Mouse (Mus musculus): ENCODE results near the gene Slamf8. TPM values are rescaled to one million over a fixed set of nuclear protein-coding genes. Genes with fewer than 3 reads are reported as not detected.

Gene Slamf8
- 0.27 and 0.52 TPM in 2 replicates for polyA plus RNA-seq (2015; fragmentation: Nextera tagmentation; extraction: Ambion mirVana)

DNA sequence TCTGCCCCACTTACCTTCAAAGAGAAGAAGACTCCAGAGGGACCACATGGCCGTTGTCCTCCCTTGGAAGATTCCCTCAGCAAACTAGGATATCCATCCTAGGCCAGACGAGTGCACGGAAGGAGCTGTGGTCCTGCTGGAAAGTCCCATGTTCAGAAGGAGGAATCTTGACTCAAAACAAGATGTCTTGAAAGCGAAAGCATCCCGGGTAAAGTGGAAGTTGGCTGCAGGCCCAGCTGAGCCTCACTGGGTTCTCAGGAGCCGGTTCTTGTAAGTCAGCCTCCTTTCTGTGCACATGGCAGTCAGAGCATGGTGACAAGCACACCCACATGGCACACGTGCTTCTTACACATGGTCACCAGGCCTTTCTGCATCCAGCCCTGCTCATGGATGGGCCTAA is at the start of gene Slamf8:
Gene Slamf8, minus strand, starts transcription at position 184 of the 400 bp plus-strand sequence.
- no peak within 1 kb of the TSS for H3K27ac ChIP-seq (ENCODE audit: low read depth, low read length)
- 67% methylated on average over 7 of the region's 7 CpGs for WGBS
- H3K9me3 ChIP-seq (ENCODE audit: control insufficient read depth) = no peaks in the 10 kb centered on the region
- TF ChIP-seq CTCF (IDR thresholded peaks at IDR 0.05; ENCODE audit: low read depth) = no peak
- no peaks in the 10 kb centered on the region for H3K36me3 ChIP-seq (ENCODE audit: control insufficient read depth, insufficient read depth)
- no peak within 1 kb of the TSS for H3K4me3 ChIP-seq (ENCODE audit: low read depth, low read length)
- no peak for ATAC-seq
- no peak within 1 kb of the TSS for H3K4me2 ChIP-seq (replicated peaks; ENCODE audit: low read depth)
- H3K27me3 ChIP-seq (replicated peaks; ENCODE audit: control insufficient read depth, insufficient read depth, low read length) = 0 out of 2 replicates have a peak, but pooled peaks cover 7% of the 10 kb centered on the region
- no peak within 1 kb of the TSS for H3K9ac ChIP-seq (ENCODE audit: low read depth, low read length)
- H3K4me1 ChIP-seq (replicated peaks; ENCODE audit: control insufficient read depth, insufficient read depth, low read length) = no peaks in the 10 kb centered on the region

DNA sequence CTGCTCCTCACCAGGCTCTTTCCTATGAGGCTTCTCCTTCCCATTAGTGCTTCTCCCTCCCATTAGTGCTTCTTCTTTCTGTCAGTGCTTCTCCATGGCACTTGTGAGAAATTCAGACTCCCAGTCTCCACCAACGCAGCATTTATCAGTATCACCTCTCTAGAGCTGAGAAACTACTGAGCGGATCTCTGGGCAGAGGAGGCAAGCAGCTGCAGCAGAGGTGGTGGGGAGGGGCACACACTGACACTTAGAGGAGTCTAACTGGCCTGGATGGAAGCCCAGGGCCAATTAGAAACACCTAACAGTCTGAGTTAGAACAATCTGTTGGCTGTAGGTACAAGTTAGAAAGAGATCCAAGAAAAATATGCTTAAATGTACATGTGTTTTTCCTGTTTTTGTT is 48.4 kb upstream of the Slamf8 start:
- H3K9ac ChIP-seq (ENCODE audit: low read depth, low read length) = no peak overlapping the region
- no peak for ATAC-seq
- 0 out of 2 replicates have a peak, but pooled peaks cover 2% of the 10 kb centered on the region for H3K4me1 ChIP-seq (replicated peaks; ENCODE audit: control insufficient read depth, insufficient read depth, low read length)
- no peaks in the 10 kb centered on the region for H3K9me3 ChIP-seq (ENCODE audit: control insufficient read depth)
- no peak overlapping the region for H3K27ac ChIP-seq (ENCODE audit: low read depth, low read length)
- H3K4me3 ChIP-seq (ENCODE audit: low read depth, low read length) = no peak overlapping the region
- H3K36me3 ChIP-seq (ENCODE audit: control insufficient read depth, insufficient read depth) = no peaks in the 10 kb centered on the region
- 67% methylated on average over 2 of the region's 2 CpGs for WGBS
- no peaks in the 10 kb centered on the region for H3K27me3 ChIP-seq (replicated peaks; ENCODE audit: control insufficient read depth, insufficient read depth, low read length)
- H3K4me2 ChIP-seq (replicated peaks; ENCODE audit: low read depth) = no peak overlapping the region
- no peak for TF ChIP-seq CTCF (IDR thresholded peaks at IDR 0.05; ENCODE audit: low read depth)

DNA sequence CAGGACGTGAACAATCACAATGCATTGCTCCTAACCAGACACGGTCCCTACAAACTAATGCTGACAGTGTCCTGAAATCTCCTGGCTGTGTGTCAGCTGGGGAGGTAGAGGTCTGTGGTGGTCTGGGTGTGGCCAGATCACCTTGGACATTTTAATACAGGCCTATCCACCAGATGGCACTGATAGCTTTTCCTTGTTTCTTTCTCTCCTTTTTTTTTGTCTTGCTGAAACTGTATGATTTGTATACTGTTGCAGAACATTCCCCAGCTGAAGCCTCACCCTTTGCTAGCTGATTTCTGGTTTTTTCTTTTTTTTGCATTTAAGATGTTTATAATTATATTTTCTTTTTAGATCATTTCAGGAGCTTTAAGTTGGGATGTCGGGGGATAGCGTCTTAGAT is 47.4 kb upstream of the Slamf8 start:
- ATAC-seq = no peak
- 43% methylated on average over 4 of the region's 4 CpGs for WGBS
- H3K9ac ChIP-seq (ENCODE audit: low read depth, low read length) = no peak overlapping the region
- no peak overlapping the region for H3K4me2 ChIP-seq (replicated peaks; ENCODE audit: low read depth)
- H3K36me3 ChIP-seq (ENCODE audit: control insufficient read depth, insufficient read depth) = no peaks in the 10 kb centered on the region
- H3K4me3 ChIP-seq (ENCODE audit: low read depth, low read length) = no peak overlapping the region
- H3K27ac ChIP-seq (ENCODE audit: low read depth, low read length) = no peak overlapping the region
- peak; percentile 38 for TF ChIP-seq CTCF (IDR thresholded peaks at IDR 0.05; ENCODE audit: low read depth)
- H3K27me3 ChIP-seq (replicated peaks; ENCODE audit: control insufficient read depth, insufficient read depth, low read length) = no peaks in the 10 kb centered on the region
- H3K9me3 ChIP-seq (ENCODE audit: control insufficient read depth) = no peaks in the 10 kb centered on the region
- 0 out of 2 replicates have a peak, but pooled peaks cover 2% of the 10 kb centered on the region for H3K4me1 ChIP-seq (replicated peaks; ENCODE audit: control insufficient read depth, insufficient read depth, low read length)

DNA sequence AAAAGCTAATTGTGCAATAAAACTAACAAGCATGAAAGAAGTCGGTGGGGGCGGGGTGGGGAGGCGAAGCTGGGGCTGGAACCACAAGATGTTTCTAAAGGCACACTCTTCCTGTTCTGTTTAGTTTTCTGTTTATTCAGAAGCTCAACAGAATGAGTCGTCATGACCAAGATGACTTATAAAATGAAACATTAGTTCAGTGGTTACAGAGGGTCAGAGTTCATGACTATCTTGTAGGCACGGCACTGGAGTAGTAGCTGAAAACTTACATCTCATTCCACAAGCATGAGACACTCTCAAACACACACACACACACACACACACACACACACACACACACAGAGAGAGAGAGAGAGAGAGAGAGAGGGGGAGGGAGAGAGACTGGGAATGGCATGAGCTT is 45.9 kb upstream of the Slamf8 start:
- Histone ChIP-seq H3K27ac (ENCODE audit: low read depth, low read length) (no peak overlapping the region), H3K4me3 (ENCODE audit: low read depth, low read length) (no peak overlapping the region), H3K4me1 (replicated peaks; ENCODE audit: control insufficient read depth, insufficient read depth, low read length) (0 out of 2 replicates have a peak, but pooled peaks cover 2% of the 10 kb centered on the region), H3K36me3 (ENCODE audit: control insufficient read depth, insufficient read depth) (no peaks in the 10 kb centered on the region), H3K27me3 (replicated peaks; ENCODE audit: control insufficient read depth, insufficient read depth, low read length) (no peaks in the 10 kb centered on the region), H3K4me2 (replicated peaks; ENCODE audit: low read depth) (no peak overlapping the region), H3K9ac (ENCODE audit: low read depth, low read length) (no peak overlapping the region), H3K9me3 (ENCODE audit: control insufficient read depth) (no peaks in the 10 kb centered on the region)
- WGBS = 62% methylated on average over 5 of the region's 5 CpGs
- no peak for TF ChIP-seq CTCF (IDR thresholded peaks at IDR 0.05; ENCODE audit: low read depth)
- no peak for ATAC-seq

DNA sequence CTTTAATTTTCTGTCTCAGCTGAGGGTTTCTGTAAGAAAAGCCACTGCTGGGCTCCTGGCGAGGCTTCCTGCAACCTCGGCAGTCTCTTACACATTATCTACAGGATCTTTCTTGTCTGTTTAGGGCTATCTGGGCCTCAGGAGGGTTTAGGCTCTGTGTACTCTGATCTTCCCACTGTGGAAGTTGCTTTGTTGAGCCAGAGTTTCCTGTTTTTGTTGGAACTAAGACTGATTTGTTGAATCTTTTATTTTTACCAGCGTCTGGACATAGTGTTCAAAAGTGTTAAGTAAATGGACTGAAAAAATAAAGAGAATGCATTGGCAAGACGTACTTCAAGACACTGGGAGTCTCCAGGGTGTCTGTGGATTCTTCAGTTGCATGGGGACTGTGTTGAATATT is 44.9 kb upstream of the Slamf8 start:
- H3K36me3 ChIP-seq (ENCODE audit: control insufficient read depth, insufficient read depth) = no peaks in the 10 kb centered on the region
- no peak for TF ChIP-seq CTCF (IDR thresholded peaks at IDR 0.05; ENCODE audit: low read depth)
- H3K4me2 ChIP-seq (replicated peaks; ENCODE audit: low read depth) = no peak overlapping the region
- WGBS = 48% methylated on average over 4 of the region's 4 CpGs
- H3K9ac ChIP-seq (ENCODE audit: low read depth, low read length) = no peak overlapping the region
- ATAC-seq = no peak
- no peaks in the 10 kb centered on the region for H3K9me3 ChIP-seq (ENCODE audit: control insufficient read depth)
- H3K27ac ChIP-seq (ENCODE audit: low read depth, low read length) = no peak overlapping the region
- no peaks in the 10 kb centered on the region for H3K27me3 ChIP-seq (replicated peaks; ENCODE audit: control insufficient read depth, insufficient read depth, low read length)
- 0 out of 2 replicates have a peak, but pooled peaks cover 2% of the 10 kb centered on the region for H3K4me1 ChIP-seq (replicated peaks; ENCODE audit: control insufficient read depth, insufficient read depth, low read length)
- H3K4me3 ChIP-seq (ENCODE audit: low read depth, low read length) = no peak overlapping the region

DNA sequence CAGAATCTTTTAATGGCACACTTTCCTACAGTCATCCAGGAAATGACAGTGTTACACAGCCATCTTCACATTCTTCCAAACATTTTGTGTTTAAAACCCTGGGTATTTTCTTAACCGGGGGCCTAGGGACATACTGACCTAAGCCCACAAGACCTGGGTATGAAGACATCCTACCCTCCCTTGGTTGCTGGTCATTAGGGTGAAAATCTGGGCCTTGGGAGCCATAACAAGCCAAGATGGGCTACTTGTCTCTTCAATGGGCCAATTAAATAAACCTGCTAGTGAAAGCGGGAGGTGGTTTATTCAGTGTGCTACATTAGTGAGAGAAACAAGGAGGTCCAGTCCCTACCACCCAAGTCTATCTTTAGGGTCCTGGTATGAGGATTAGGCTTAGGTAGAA is 43.8 kb upstream of the Slamf8 start:
- ATAC-seq = no peak
- Histone ChIP-seq H3K27me3 (replicated peaks; ENCODE audit: control insufficient read depth, insufficient read depth, low read length) (no peaks in the 10 kb centered on the region), H3K9me3 (ENCODE audit: control insufficient read depth) (no peaks in the 10 kb centered on the region), H3K4me1 (replicated peaks; ENCODE audit: control insufficient read depth, insufficient read depth, low read length) (0 out of 2 replicates have a peak, but pooled peaks cover 2% of the 10 kb centered on the region), H3K27ac (ENCODE audit: low read depth, low read length) (no peak overlapping the region), H3K4me2 (replicated peaks; ENCODE audit: low read depth) (no peak overlapping the region), H3K36me3 (ENCODE audit: control insufficient read depth, insufficient read depth) (no peaks in the 10 kb centered on the region), H3K9ac (ENCODE audit: low read depth, low read length) (no peak overlapping the region), H3K4me3 (ENCODE audit: low read depth, low read length) (no peak overlapping the region)
- WGBS = 83% methylated on average over 2 of the region's 2 CpGs
- no peak for TF ChIP-seq CTCF (IDR thresholded peaks at IDR 0.05; ENCODE audit: low read depth)

Data from intestine, postnatal 0 days (tissue).